Comparison of ENCODE assay signal across 8 mouse cellular contexts in genomic region chr9:109096251-109096661, GRCm38 (mm10). TPM values are rescaled to one million over a fixed set of nuclear protein-coding genes. Genes with fewer than 3 reads are reported as not detected.
DNase-seq lines count a peak whose midpoint lies in the region; ATAC-seq and TF ChIP-seq lines count a peak whose summit lies in the region.

No protein-coding gene starts in this region.

- peak overlapping the region; percentile 99 for H3K27ac ChIP-seq in heart, embryonic 10.5 days
- peak overlapping the region; percentile 100 for H3K27ac ChIP-seq in embryonic facial prominence, embryonic 14.5 days (replicated peaks; ENCODE audit: low read depth, low read length)
- peak overlapping the region; percentile 100 for H3K27ac ChIP-seq in intestine, embryonic 14.5 days (ENCODE audit: low read depth)
- H3K27ac ChIP-seq in midbrain, embryonic 16.5 days (ENCODE audit: low read length), result peak overlapping the region; percentile 99

- H3K27me3 ChIP-seq in heart, embryonic 10.5 days (ENCODE audit: insufficient read depth, poor library complexity, severe bottlenecking), result no peaks in the 10 kb centered on the region
- H3K27me3 ChIP-seq in C2C12 (ENCODE audit: control insufficient read depth, insufficient read depth, insufficient read length), result no peaks in the 10 kb centered on the region
- no peaks in the 10 kb centered on the region for H3K27me3 ChIP-seq in embryonic facial prominence, embryonic 14.5 days (replicated peaks; ENCODE audit: control insufficient read depth, insufficient read depth, low read length)
- H3K27me3 ChIP-seq in intestine, embryonic 14.5 days (replicated peaks; ENCODE audit: control insufficient read depth, insufficient read depth, low read length), result no peaks in the 10 kb centered on the region
- no peaks in the 10 kb centered on the region for H3K27me3 ChIP-seq in midbrain, embryonic 16.5 days (ENCODE audit: control insufficient read depth, insufficient read depth, low read depth, low read length)

- peaks cover 28% of the 10 kb centered on the region for H3K36me3 ChIP-seq in heart, embryonic 10.5 days
- H3K36me3 ChIP-seq in C2C12 (ENCODE audit: control insufficient read depth, insufficient read depth), result peaks cover 5% of the 10 kb centered on the region
- H3K36me3 ChIP-seq in embryonic facial prominence, embryonic 14.5 days (ENCODE audit: control insufficient read depth, insufficient read depth, low read length), result peaks cover 28% of the 10 kb centered on the region
- H3K36me3 ChIP-seq in intestine, embryonic 14.5 days (ENCODE audit: control insufficient read depth, insufficient read depth, low read length), result peaks cover 25% of the 10 kb centered on the region
- H3K36me3 ChIP-seq in midbrain, embryonic 16.5 days (ENCODE audit: control insufficient read depth, insufficient read depth, low read length), result peaks cover 12% of the 10 kb centered on the region

- no peaks in the 10 kb centered on the region for H3K9me3 ChIP-seq in heart, embryonic 10.5 days
- H3K9me3 ChIP-seq in embryonic facial prominence, embryonic 14.5 days (ENCODE audit: control insufficient read depth, low read length), result no peaks in the 10 kb centered on the region
- H3K9me3 ChIP-seq in intestine, embryonic 14.5 days (ENCODE audit: control insufficient read depth, low read length), result no peaks in the 10 kb centered on the region
- no peaks in the 10 kb centered on the region for H3K9me3 ChIP-seq in midbrain, embryonic 16.5 days (replicated peaks; ENCODE audit: control insufficient read depth, low read length, poor library complexity, severe bottlenecking)

- peak overlapping the region; percentile 97 for H3ac ChIP-seq in C2C12 (ENCODE audit: control insufficient read depth, insufficient read length, low read depth)

- H3K79me2 ChIP-seq in C2C12 (ENCODE audit: control insufficient read depth, insufficient read depth), result peaks cover 7% of the 10 kb centered on the region

- no peak for TF ChIP-seq CTCF in C2C12 (IDR thresholded peaks at IDR 0.05; ENCODE audit: control insufficient read depth, insufficient read depth, insufficient read length)

- H3K4me2 ChIP-seq in embryonic facial prominence, embryonic 14.5 days (ENCODE audit: low read depth, low read length), result peak overlapping the region; percentile 85
- H3K4me2 ChIP-seq in intestine, embryonic 14.5 days (ENCODE audit: low read length), result peak overlapping the region; percentile 75
- H3K4me2 ChIP-seq in midbrain, embryonic 16.5 days (ENCODE audit: low read length), result peak overlapping the region; percentile 79

- no peak for DNase-seq in heart, embryonic 10.5 days (ENCODE audit: low spot score)
- DNase-seq in heart, adult 8-10 months (ENCODE audit: low spot score), result no peak
- no peak for DNase-seq in embryonic facial prominence, embryonic 14.5 days (ENCODE audit: low spot score)
- DNase-seq in intestine, embryonic 14.5 days (ENCODE audit: low spot score), result no peak
- no peak for DNase-seq in spleen, adult 12 weeks (ENCODE audit: low spot score)
- no peak for DNase-seq in ovary, postnatal 14 days (ENCODE audit: low spot score)

- ATAC-seq in embryonic facial prominence, embryonic 14.5 days (ENCODE audit: low read depth), result no peak
- no peak for ATAC-seq in intestine, embryonic 14.5 days (replicated peaks; ENCODE audit: low FRiP score, low TSS enrichment, low read depth)
- no peak for ATAC-seq in midbrain, embryonic 16.5 days

- WGBS in heart, embryonic 10.5 days, result 43% methylated on average over 9 of the region's 9 CpGs
- WGBS in embryonic facial prominence, embryonic 14.5 days, result 21% methylated on average over 9 of the region's 9 CpGs
- 16% methylated on average over 9 of the region's 9 CpGs for WGBS in intestine, embryonic 14.5 days
- WGBS in midbrain, embryonic 16.5 days, result 2% methylated on average over 9 of the region's 9 CpGs

- H3K9ac ChIP-seq in embryonic facial prominence, embryonic 14.5 days (ENCODE audit: low read depth, low read length), result peak overlapping the region; percentile 97
- H3K9ac ChIP-seq in intestine, embryonic 14.5 days (ENCODE audit: low read length), result peak overlapping the region; percentile 95
- H3K9ac ChIP-seq in midbrain, embryonic 16.5 days (ENCODE audit: low read depth, low read length), result peak overlapping the region; percentile 88

- peaks cover 85% of the 10 kb centered on the region for H3K4me1 ChIP-seq in heart, embryonic 10.5 days
- H3K4me1 ChIP-seq in embryonic facial prominence, embryonic 14.5 days (ENCODE audit: control insufficient read depth, insufficient read depth, low read length), result peaks cover 41% of the 10 kb centered on the region
- peaks cover 51% of the 10 kb centered on the region for H3K4me1 ChIP-seq in intestine, embryonic 14.5 days (replicated peaks; ENCODE audit: control insufficient read depth, insufficient read depth, low read length)
- peaks cover 47% of the 10 kb centered on the region for H3K4me1 ChIP-seq in midbrain, embryonic 16.5 days (ENCODE audit: control insufficient read depth, insufficient read depth, low read length)

- H3K79me3 ChIP-seq in C2C12 (ENCODE audit: low read depth), result no peaks in the 10 kb centered on the region

- H3K4me3 ChIP-seq in heart, embryonic 10.5 days, result peak overlapping the region; percentile 86
- H3K4me3 ChIP-seq in C2C12 (ENCODE audit: insufficient read depth, poor library complexity, severe bottlenecking), result peak overlapping the region; percentile 38
- peak overlapping the region; percentile 77 for H3K4me3 ChIP-seq in embryonic facial prominence, embryonic 14.5 days (ENCODE audit: low read depth, low read length)
- H3K4me3 ChIP-seq in intestine, embryonic 14.5 days (ENCODE audit: low read depth, low read length), result peak overlapping the region; percentile 74
- peak overlapping the region; percentile 80 for H3K4me3 ChIP-seq in midbrain, embryonic 16.5 days (ENCODE audit: low read depth, low read length)

TF ChIP-seq in C2C12, 6 proteins besides CTCF, POLR2A, EP300 and RAD21:
- TF ChIP-seq USF1 (IDR thresholded peaks at IDR 0.05; ENCODE audit: low read depth) (no peak), FOSL1 (IDR thresholded peaks at IDR 0.05; ENCODE audit: insufficient read depth, low read length, poor library complexity, severe bottlenecking) (no peak), MYOD1 (IDR thresholded peaks at IDR 0.05; ENCODE audit: control insufficient read depth, insufficient read length, low read depth) (no peak), CEBPB (IDR thresholded peaks at IDR 0.05; ENCODE audit: low read depth) (no peak), MAX (IDR thresholded peaks at IDR 0.05) (no peak), MYOG (IDR thresholded peaks at IDR 0.05; ENCODE audit: control insufficient read depth, extremely low read depth, insufficient read length) (no peak)
TF ChIP-seq in C2C12: peak in this region for 0.

RNA-seq across cellular contexts. Expression of gene Plxnb1, which starts 1.1 kb away (rescaled TPM):
- polyA plus RNA-seq in heart, embryonic 10.5 days (2016; fragmentation: Nextera tagmentation; extraction: Ambion mirVana), result 11.5 and 14.2 TPM in 2 replicates
- total RNA-seq in heart, adult 8-10 months (2022), result 10 to 100 TPM; 21.6 to 25.9 (median 22.9) TPM
- polyA plus RNA-seq in C2C12 (2012; fragmentation: generic; extraction: Trizol), result 9.1 TPM
- polyA plus RNA-seq in embryonic facial prominence, embryonic 14.5 days (2014; fragmentation: Nextera tagmentation; extraction: Ambion mirVana), result 9.1 and 9.7 TPM in 2 replicates
- polyA plus RNA-seq in intestine, embryonic 14.5 days (2014; fragmentation: Nextera tagmentation; extraction: Ambion mirVana), result 10.8 and 11.7 TPM in 2 replicates
- 17.9 and 19.1 TPM in 2 replicates for polyA plus RNA-seq in midbrain, embryonic 16.5 days (2015; fragmentation: Nextera tagmentation; extraction: Ambion mirVana)

RNA-seq across cellular contexts. Expression of gene Tma7, which starts 13.9 kb away (rescaled TPM):
- polyA plus RNA-seq in heart, embryonic 10.5 days (2016; fragmentation: Nextera tagmentation; extraction: Ambion mirVana), result 734 and 774 TPM in 2 replicates
- 100 to 1,000 TPM; 220 to 257 (median 236) TPM for total RNA-seq in heart, adult 8-10 months (2022)
- 294 TPM for polyA plus RNA-seq in C2C12 (2012; fragmentation: generic; extraction: Trizol)
- 612 and 655 TPM in 2 replicates for polyA plus RNA-seq in embryonic facial prominence, embryonic 14.5 days (2014; fragmentation: Nextera tagmentation; extraction: Ambion mirVana)
- polyA plus RNA-seq in intestine, embryonic 14.5 days (2014; fragmentation: Nextera tagmentation; extraction: Ambion mirVana), result 682 and 702 TPM in 2 replicates
- 674 and 688 TPM in 2 replicates for polyA plus RNA-seq in midbrain, embryonic 16.5 days (2015; fragmentation: Nextera tagmentation; extraction: Ambion mirVana)

RNA-seq across cellular contexts. Expression of gene Ccdc51, which starts 14.0 kb away (rescaled TPM):
- polyA plus RNA-seq in heart, embryonic 10.5 days (2016; fragmentation: Nextera tagmentation; extraction: Ambion mirVana), result 19.1 and 19.7 TPM in 2 replicates
- total RNA-seq in heart, adult 8-10 months (2022), result 10 to 100 TPM; 10.5 to 13.4 (median 12.7) TPM
- polyA plus RNA-seq in C2C12 (2012; fragmentation: generic; extraction: Trizol), result 12.4 TPM
- polyA plus RNA-seq in embryonic facial prominence, embryonic 14.5 days (2014; fragmentation: Nextera tagmentation; extraction: Ambion mirVana), result 11.4 and 11.6 TPM in 2 replicates
- polyA plus RNA-seq in intestine, embryonic 14.5 days (2014; fragmentation: Nextera tagmentation; extraction: Ambion mirVana), result 12.9 and 14.5 TPM in 2 replicates
- 12.5 and 13.1 TPM in 2 replicates for polyA plus RNA-seq in midbrain, embryonic 16.5 days (2015; fragmentation: Nextera tagmentation; extraction: Ambion mirVana)

RNA-seq across cellular contexts. Expression of gene Atrip, which starts 22.3 kb away (rescaled TPM):
- polyA plus RNA-seq in heart, embryonic 10.5 days (2016; fragmentation: Nextera tagmentation; extraction: Ambion mirVana), result 20.6 and 26.8 TPM in 2 replicates
- 1 to 10 TPM; 8.1 to 9.4 (median 8.5) TPM for total RNA-seq in heart, adult 8-10 months (2022)
- polyA plus RNA-seq in C2C12 (2012; fragmentation: generic; extraction: Trizol), result 11.4 TPM
- 19.5 and 25.0 TPM in 2 replicates for polyA plus RNA-seq in embryonic facial prominence, embryonic 14.5 days (2014; fragmentation: Nextera tagmentation; extraction: Ambion mirVana)
- 27.7 and 28.2 TPM in 2 replicates for polyA plus RNA-seq in intestine, embryonic 14.5 days (2014; fragmentation: Nextera tagmentation; extraction: Ambion mirVana)
- 31.5 and 34.1 TPM in 2 replicates for polyA plus RNA-seq in midbrain, embryonic 16.5 days (2015; fragmentation: Nextera tagmentation; extraction: Ambion mirVana)

RNA-seq across cellular contexts. Expression of gene Trex1, which starts 36.7 kb away (rescaled TPM):
- polyA plus RNA-seq in heart, embryonic 10.5 days (2016; fragmentation: Nextera tagmentation; extraction: Ambion mirVana), result 8.2 and 8.9 TPM in 2 replicates
- total RNA-seq in heart, adult 8-10 months (2022), result 10 to 100 TPM; 16.3 to 19.2 (median 17.6) TPM
- polyA plus RNA-seq in C2C12 (2012; fragmentation: generic; extraction: Trizol), result 12.7 TPM
- 15.5 and 17.6 TPM in 2 replicates for polyA plus RNA-seq in embryonic facial prominence, embryonic 14.5 days (2014; fragmentation: Nextera tagmentation; extraction: Ambion mirVana)
- polyA plus RNA-seq in intestine, embryonic 14.5 days (2014; fragmentation: Nextera tagmentation; extraction: Ambion mirVana), result 12.8 and 13.8 TPM in 2 replicates
- 12.1 and 13.7 TPM in 2 replicates for polyA plus RNA-seq in midbrain, embryonic 16.5 days (2015; fragmentation: Nextera tagmentation; extraction: Ambion mirVana)
